Mouse (Mus musculus) forebrain, embryonic 11.5 days (tissue): ENCODE results near the gene Sphk2. TPM values are rescaled to one million over a fixed set of nuclear protein-coding genes. Genes with fewer than 3 reads are reported as not detected.

ENCODE experiments used
- polyA plus RNA-seq: library from polyadenylated mRNA; unstranded; fragments of >200 nt; fragmentation: Nextera tagmentation; extraction: Ambion mirVana; gene quantifications from 2 replicates; pipeline ENCODE4 v1.2.1, GENCODE M21; 2014

Gene Sphk2
- polyA plus RNA-seq, 1 experiment from 2014 or later, result 27.0 TPM

Other genes starting within 250 kb of the Sphk2 start
- 0.13 and 0.29 TPM in 2 replicates for gene Tulp2, start 236.1 kb downstream of the Sphk2 start, polyA plus RNA-seq
- not detected in 2 replicates for gene Gm45808, start 231.2 kb downstream of the Sphk2 start, polyA plus RNA-seq
- 4.3 and 4.6 TPM in 2 replicates for gene Dhdh, start 229.2 kb downstream of the Sphk2 start, polyA plus RNA-seq
- 90.4 and 109 TPM in 2 replicates for gene Nucb1, start 207.6 kb downstream of the Sphk2 start, polyA plus RNA-seq
- 17.4 and 17.8 TPM in 2 replicates for gene Ppp1r15a, start 191.7 kb downstream of the Sphk2 start, polyA plus RNA-seq
- gene Plekha4, start 191.7 kb downstream of the Sphk2 start, polyA plus RNA-seq, result 0.80 and 1.5 TPM in 2 replicates
- gene Hsd17b14, start 163.1 kb downstream of the Sphk2 start, polyA plus RNA-seq, result 0.25 and 1.2 TPM in 2 replicates
- 24.8 and 25.7 TPM in 2 replicates for gene Bcat2, start 147.8 kb downstream of the Sphk2 start, polyA plus RNA-seq
- not detected in 2 replicates for gene Fgf21, start 102.5 kb downstream of the Sphk2 start, polyA plus RNA-seq
- gene Fut1, start 100.7 kb downstream of the Sphk2 start, polyA plus RNA-seq, result not detected in 2 replicates
- gene Izumo1, start 96.2 kb downstream of the Sphk2 start, polyA plus RNA-seq, result not detected in 2 replicates
- 6.5 and 7.3 TPM in 2 replicates for gene Rasip1, start 90.5 kb downstream of the Sphk2 start, polyA plus RNA-seq
- gene Mamstr, start 78.0 kb downstream of the Sphk2 start, polyA plus RNA-seq, result 1.7 and 3.3 TPM in 2 replicates
- gene Fut2, start 51.6 kb downstream of the Sphk2 start, polyA plus RNA-seq, result 0.15 TPM in 1 of 2 replicates, not detected in the other
- 0.41 TPM in 1 of 2 replicates, not detected in the other for gene Ntn5, start 34.0 kb downstream of the Sphk2 start, polyA plus RNA-seq
- 0.39 and 0.52 TPM in 2 replicates for gene Sec1, start 23.6 kb downstream of the Sphk2 start, polyA plus RNA-seq
- gene Car11, start 18.2 kb downstream of the Sphk2 start, polyA plus RNA-seq, result 3.6 and 4.1 TPM in 2 replicates
- 2.9 and 3.3 TPM in 2 replicates for gene Dbp, start 12.9 kb downstream of the Sphk2 start, polyA plus RNA-seq
- 936 and 958 TPM in 2 replicates for gene Rpl18, start 2.5 kb downstream of the Sphk2 start, polyA plus RNA-seq
- gene Fam83e, start 3.2 kb upstream of the Sphk2 start, polyA plus RNA-seq, result 0.80 and 1.2 TPM in 2 replicates
- not detected in 2 replicates for gene Spaca4, start 7.8 kb upstream of the Sphk2 start, polyA plus RNA-seq
- gene Lmtk3, start 65.7 kb upstream of the Sphk2 start, polyA plus RNA-seq, result 5.2 and 6.6 TPM in 2 replicates
- gene Sult2b1, start 66.7 kb upstream of the Sphk2 start, polyA plus RNA-seq, result 1.4 and 1.6 TPM in 2 replicates
- 194 and 207 TPM in 2 replicates for gene Cyth2, start 96.6 kb upstream of the Sphk2 start, polyA plus RNA-seq
- 0.37 and 0.45 TPM in 2 replicates for gene Kcnj14, start 106.8 kb upstream of the Sphk2 start, polyA plus RNA-seq
- 84.8 and 88.2 TPM in 2 replicates for gene Grwd1, start 112.9 kb upstream of the Sphk2 start, polyA plus RNA-seq
- 68.3 and 69.4 TPM in 2 replicates for gene Kdelr1, start 154.8 kb upstream of the Sphk2 start, polyA plus RNA-seq
- gene Grin2d, start 160.4 kb upstream of the Sphk2 start, polyA plus RNA-seq, result 0.16 and 0.31 TPM in 2 replicates
- gene Syngr4, start 178.7 kb upstream of the Sphk2 start, polyA plus RNA-seq, result 1.1 and 2.1 TPM in 2 replicates
- gene Tmem143, start 178.9 kb upstream of the Sphk2 start, polyA plus RNA-seq, result 2.6 and 3.2 TPM in 2 replicates
- gene Emp3, start 203.4 kb upstream of the Sphk2 start, polyA plus RNA-seq, result 15.2 and 20.6 TPM in 2 replicates
- 2.4 and 3.1 TPM in 2 replicates for gene Ccdc114, start 206.1 kb upstream of the Sphk2 start, polyA plus RNA-seq